Mouse (Mus musculus) monocyte, adult 2 months (primary cell): ENCODE measurements around the gene Kdm6b.
A peak's percentile ranks its signal among the peaks of the same experiment; 100 is the strongest.

Source experiments
- DNase-seq, 2 experiments: peaks; one replicate each; pipeline ENCODE4 v3.0.0; 2022; ENCODE audit warnings: low spot score in 2 of 2, low read depth in 1 of 2

Kdm6b gene

DNA sequence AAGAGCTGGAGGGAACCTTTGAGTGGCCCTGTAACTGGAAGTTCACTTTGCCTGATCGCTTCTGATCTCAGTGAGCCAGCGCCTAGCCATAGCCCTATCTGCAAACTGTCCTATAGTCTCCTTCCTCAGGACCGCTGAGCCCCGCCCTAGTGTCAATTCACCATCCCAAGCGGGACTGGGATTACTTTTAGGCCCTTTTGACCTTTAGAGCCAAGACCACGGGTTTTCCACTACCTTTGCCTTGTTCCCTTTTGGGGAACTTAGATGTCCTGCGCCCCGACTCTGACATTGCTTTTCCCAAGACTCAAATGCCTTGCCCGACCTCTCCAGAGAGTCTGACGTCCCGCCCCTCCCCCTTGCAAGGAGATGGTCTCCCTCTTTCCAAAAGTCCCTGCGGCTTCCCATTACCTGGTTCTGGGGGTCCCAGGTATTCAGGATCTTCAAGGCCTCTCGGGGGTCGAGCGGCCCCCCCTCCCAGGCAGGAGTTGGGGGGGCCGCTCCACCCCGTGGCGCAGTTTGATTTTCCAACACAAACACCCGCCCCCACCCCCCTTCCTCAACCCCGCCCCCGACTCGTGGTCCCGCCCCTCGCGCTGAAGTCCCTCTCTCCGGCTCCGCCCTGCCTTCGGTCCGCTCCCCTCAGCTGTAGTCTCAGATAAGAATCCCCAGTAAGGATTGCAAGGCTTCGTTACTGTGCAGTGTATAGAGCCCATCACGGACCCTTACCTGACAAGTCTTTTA is 6.5 kb upstream of the Kdm6b start:
- DNase-seq, result peak in 1 of 2 experiments; percentile 44

GRCm38 (mm10) chr11:69419443-69419812 is 6.0 kb upstream of the Kdm6b start:
- no peak for DNase-seq

DNA sequence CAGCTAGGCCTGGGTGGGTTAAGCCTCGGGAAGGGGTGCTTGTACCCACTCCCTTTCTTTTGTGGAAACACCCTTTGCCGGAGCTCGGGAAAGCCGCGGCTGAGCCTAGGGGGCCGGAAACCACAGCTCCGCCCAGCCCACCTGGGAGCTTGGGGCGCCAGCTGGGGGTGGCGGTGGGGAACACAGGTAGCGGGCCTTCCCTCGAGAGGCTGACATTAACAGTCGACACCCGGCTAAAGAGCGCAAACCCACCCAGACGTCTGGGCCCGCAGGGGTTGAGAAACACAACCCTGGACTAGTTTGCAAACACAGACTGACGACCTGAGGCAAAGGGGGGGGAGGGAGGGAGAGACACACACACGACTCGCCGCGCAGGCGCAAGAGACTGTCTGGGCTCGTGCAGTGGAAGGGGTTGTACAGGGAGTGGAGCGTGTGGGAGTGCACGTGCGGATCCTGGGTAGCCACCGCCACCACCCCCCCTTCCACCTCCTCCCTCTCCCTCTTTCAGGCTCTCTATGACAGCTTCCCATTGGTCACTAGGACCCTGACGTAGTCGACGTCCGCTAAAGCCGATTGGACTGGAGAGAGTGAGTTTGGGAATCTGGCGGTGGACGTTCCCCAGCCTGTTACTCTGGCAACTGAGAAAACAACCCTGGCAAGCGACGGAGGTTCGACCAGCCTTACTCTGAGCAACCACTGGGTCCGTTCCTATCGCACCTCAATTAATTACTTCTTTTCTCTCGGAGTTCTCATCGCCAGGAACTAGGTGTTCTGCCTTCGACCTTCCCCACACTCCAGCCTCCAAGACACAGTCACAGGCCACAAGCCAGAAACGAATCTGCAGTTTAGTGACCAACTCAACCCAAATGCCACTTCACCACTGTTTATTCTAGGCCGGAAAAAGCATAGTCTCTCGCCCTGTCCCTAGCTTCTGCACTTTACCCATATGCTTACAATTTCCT is 5.3 kb upstream of the Kdm6b start:
- peak; percentile 77 to 84 for DNase-seq

- peak; percentile 66 to 78 for DNase-seq
These were observed 4.2 kb upstream of the Kdm6b start for GRCm38 (mm10) chr11:69417449-69418384.

- no peak for DNase-seq
These were observed 3.5 kb upstream of the Kdm6b start for GRCm38 (mm10) chr11:69416921-69417448.

GRCm38 (mm10) chr11:69416509-69416908 is 3.0 kb upstream of the Kdm6b start:
- DNase-seq, result no peak

- DNase-seq, result no peak
These were observed 2.4 kb upstream of the Kdm6b start for GRCm38 (mm10) chr11:69415668-69416451.

- no peak for DNase-seq
These were observed 1.8 kb upstream of the Kdm6b start for GRCm38 (mm10) chr11:69415327-69415667.

DNA sequence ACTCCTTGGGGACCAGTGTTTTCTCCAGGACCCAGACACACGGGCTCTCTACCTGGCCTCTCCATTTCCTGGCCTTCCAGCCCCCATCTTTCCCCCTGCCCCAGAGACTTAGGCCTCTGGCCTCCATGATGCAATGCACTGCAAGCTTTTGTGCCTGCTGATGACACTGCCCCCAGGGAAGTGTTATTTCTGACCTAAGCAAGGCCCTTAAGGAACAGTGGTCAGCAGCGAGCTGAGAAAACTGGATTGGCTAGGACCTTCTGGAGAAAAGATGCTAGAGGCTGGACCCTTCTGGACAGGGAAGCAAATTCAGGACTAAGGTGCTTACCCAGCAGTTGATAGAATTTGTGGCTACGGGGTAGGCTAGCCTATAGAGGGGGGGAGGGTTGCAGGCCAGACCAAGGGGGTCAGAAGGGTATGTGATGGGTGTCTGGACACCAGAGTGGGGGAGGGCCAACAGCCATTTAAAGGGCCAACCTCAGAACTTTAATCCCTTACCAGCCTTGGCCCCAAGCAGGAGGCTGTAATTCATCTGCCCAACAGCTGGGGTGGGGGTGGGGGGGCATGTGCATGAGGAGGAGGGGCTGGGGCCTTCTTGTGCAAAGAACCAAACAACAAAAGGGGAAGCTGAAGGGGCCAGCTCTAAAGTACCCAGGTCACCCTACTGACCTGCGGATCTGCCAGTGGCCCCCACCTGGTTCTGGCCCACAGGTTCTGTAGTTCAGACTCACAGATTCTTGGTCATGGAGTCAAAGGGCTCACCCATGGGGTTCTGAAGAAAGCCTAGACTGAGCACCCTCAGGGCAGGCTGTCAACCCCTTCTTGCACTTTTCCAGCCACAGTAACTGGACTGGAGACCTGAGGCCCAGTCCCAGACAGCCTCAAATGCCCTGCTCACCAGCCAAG is 1.2 kb upstream of the Kdm6b start:
- no peak for DNase-seq

- no peak for DNase-seq
These were observed 927 bp downstream of the Kdm6b start for GRCm38 (mm10) chr11:69412548-69412947.

GRCm38 (mm10) chr11:69411538-69412203 is 1.8 kb downstream of the Kdm6b start:
- DNase-seq, result peak in 1 of 2 experiments; percentile 70

- peak in 1 of 2 experiments; percentile 89 for DNase-seq
These were observed 2.4 kb downstream of the Kdm6b start for GRCm38 (mm10) chr11:69411073-69411535.

DNA sequence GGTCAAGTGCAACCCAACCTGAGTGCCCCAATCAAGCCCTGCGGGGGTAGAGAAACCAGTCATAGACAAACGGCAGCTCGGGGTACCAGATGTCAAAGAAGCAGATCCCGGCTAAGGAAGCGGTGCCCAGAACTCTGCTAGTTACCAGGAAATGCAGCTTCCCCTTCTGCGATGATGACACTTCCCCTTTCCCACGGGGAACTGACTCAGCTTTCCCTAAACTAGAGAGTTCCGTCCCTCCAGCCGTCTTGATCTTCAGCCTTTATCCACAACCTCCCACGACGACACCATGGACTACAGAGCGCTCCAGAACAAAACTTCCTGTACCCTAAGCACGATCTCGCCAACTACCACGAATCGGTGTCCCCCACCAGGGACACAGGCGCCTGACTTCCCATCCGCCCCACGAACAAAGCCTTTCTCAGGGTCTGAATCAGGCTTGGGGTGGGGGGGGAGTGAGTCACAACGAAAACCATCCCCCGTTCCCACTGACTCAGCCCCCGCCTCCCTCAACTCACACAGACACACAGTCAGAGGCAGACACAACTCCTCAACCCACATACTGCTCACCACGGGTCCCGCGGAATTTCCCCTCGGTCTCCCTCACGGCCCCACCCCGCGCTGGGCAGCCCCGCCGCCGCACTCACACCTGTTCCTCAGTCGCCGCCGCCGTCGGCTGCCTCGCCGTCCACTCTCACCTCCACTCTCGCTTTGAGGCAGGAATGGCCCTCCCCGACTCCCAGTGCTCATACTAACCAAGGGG is 3.0 kb downstream of the Kdm6b start:
- DNase-seq, result peak; percentile 90

- no peak for DNase-seq
These were observed 3.5 kb downstream of the Kdm6b start for GRCm38 (mm10) chr11:69410045-69410309.

GRCm38 (mm10) chr11:69409378-69410044 is 4.0 kb downstream of the Kdm6b start:
- peak in 1 of 2 experiments; percentile 86 for DNase-seq

- peak in 1 of 2 experiments; percentile 81 for DNase-seq
These were observed 4.7 kb downstream of the Kdm6b start for GRCm38 (mm10) chr11:69408541-69409377.

GRCm38 (mm10) chr11:69407724-69408004 is 5.8 kb downstream of the Kdm6b start:
- no peak for DNase-seq
